Mouse (Mus musculus) midbrain, postnatal 0 days (tissue): ENCODE measurements around the gene Sept11. TPM values are rescaled to one million over a fixed set of nuclear protein-coding genes. Genes with fewer than 3 reads are reported as not detected.

ENCODE experiments used
- ATAC-seq: fragments of 200-750 bp; cut with Nextera tagmentation; 2 replicates; pipeline ENCODE4 v1.8.0; 2017; ENCODE audit warnings: moderate number of reproducible peaks, mild to moderate bottlenecking, moderate TSS enrichment, moderate library complexity; ENCODE audit not compliant: low FRiP score
- DNase-seq: peaks from one replicate; pipeline ENCODE4 v3.0.0-alpha.2; 2015; ENCODE audit warnings: low spot score
- H3K27ac ChIP-seq: fragments of 300-500 bp; sonication (generic); 2 replicates; pipeline ENCODE4 v1.5.1; 2014; ENCODE audit warnings: low read depth, mild to moderate bottlenecking, low read length, mixed read lengths
- H3K27me3 ChIP-seq: fragments of 300-500 bp; sonication (generic); 2 replicates; pipeline ENCODE4 v1.6.1; 2014; ENCODE audit warnings: low read length, control low read depth, mixed read lengths; ENCODE audit not compliant: insufficient read depth
- H3K36me3 ChIP-seq: fragments of 300-500 bp; sonication (generic); 2 replicates; pipeline ENCODE4 v1.6.1; 2014; ENCODE audit warnings: low read length, control low read depth, mixed read lengths; ENCODE audit not compliant: insufficient read depth
- H3K4me1 ChIP-seq: fragments of 300-500 bp; sonication (generic); 2 replicates; pipeline ENCODE4 v1.6.1; 2014; ENCODE audit warnings: mild to moderate bottlenecking, control low read depth, antibody characterized with exemption, low read length, mixed read lengths; ENCODE audit not compliant: insufficient read depth
- H3K4me2 ChIP-seq: fragments of 300-500 bp; sonication (generic); 2 replicates; pipeline ENCODE4 v1.6.1; 2014; ENCODE audit warnings: low read depth, mild to moderate bottlenecking, low read length, mixed read lengths; ENCODE audit not compliant: poor library complexity, severe bottlenecking
- H3K4me3 ChIP-seq: fragments of 300-500 bp; sonication (generic); 2 replicates; pipeline ENCODE4 v1.5.1; 2014; ENCODE audit warnings: low read depth, mild to moderate bottlenecking, low read length, moderate library complexity
- H3K9ac ChIP-seq: fragments of 300-500 bp; sonication (generic); replicated peaks from 2 replicates; pipeline ENCODE4 v1.6.1; 2014; ENCODE audit warnings: mild to moderate bottlenecking, low read length, moderate library complexity, mixed read lengths; ENCODE audit not compliant: poor library complexity, severe bottlenecking
- H3K9me3 ChIP-seq: fragments of 300-500 bp; sonication (generic); 2 replicates; pipeline ENCODE4 v1.6.1; 2016; ENCODE audit warnings: low read length, control low read depth
- CTCF ChIP-seq: IDR thresholded peaks from 2 replicates; pipeline ENCODE4 v1.5.1; 2016; ENCODE audit warnings: antibody characterized with exemption, mild to moderate bottlenecking
- WGBS: fragments of 180-500 bp; shearing (Covaris S2); extraction: QIAGEN DNeasy Blood & Tissue Kit; methylation state at CpG from one replicate; pipeline ENCODE4 v1.1.7; 2014; 5-methylcytosine and 5-hydroxymethylcytosine counted together
- polyA plus RNA-seq: library from polyadenylated mRNA; unstranded; fragments of >200 nt; fragmentation: Nextera tagmentation; extraction: Ambion mirVana; gene quantifications from 2 replicates; pipeline ENCODE4 v1.2.1, GENCODE M21; 2015
- total RNA-seq: library from RNA; depleted of rRNA; stranded (reverse); fragments of >200 nt; gene quantifications from 2 replicates; pipeline ENCODE4 v1.2.3, GENCODE M21; 2014

The Sept11 gene
- total and polyA plus RNA-seq, 2 experiments from 2014 or later, result 95.9 to 96.0 TPM

DNA sequence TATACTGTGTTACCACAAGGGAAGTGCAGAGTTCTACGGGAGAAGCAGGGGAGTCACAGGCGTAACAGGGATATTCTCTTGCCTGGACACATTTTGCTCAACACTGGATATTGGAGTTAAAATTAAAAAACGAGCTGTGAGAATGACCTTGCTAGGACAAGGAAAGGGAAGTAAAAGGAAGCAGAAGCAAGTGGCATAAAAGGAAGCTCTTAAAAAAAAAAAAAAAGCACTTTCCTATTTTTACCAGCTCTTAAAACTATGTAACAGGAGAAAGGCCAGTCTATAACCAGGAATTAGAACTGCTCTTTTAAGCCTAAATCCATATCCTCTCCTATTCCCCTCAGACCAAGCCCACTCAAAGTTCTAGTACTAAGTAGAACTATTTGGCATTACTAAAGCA, 105.0 kb downstream of the Sept11 start:
- H3K4me3 ChIP-seq, result no peak overlapping the region
- ATAC-seq, result no peak
- H3K4me1 ChIP-seq, result 0 out of 2 replicates have a peak, but pooled peaks cover 2% of the 10 kb centered on the region
- H3K27me3 ChIP-seq, result no peaks in the 10 kb centered on the region
- no peaks in the 10 kb centered on the region for H3K9me3 ChIP-seq
- WGBS, result 86% methylated on average over 3 of the region's 3 CpGs
- TF ChIP-seq CTCF, result no peak
- H3K4me2 ChIP-seq, result no peak overlapping the region
- H3K27ac ChIP-seq, result no peak overlapping the region
- H3K36me3 ChIP-seq, result peaks cover 20% of the 10 kb centered on the region; the same call in 1 of the 2 replicates
- H3K9ac ChIP-seq, result no peak overlapping the region
- no peak for DNase-seq

DNA sequence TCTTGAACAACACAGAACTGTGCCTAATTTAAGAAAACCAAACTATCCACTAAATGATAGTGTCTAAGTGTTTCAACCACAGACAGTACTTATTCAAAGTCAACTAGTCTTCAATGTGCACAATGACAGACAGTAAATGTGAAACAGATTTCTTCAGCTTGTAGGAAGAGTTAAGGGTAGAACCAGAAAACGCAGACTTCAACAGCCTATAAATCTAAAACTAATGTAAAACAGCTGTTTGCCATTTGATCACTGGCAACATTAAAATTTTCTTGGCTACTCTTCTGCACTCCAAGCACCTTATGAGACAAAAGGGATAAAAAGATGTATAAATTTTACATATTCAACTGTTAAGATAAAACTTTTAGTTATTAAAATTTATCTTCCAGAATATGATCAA, 107.9 kb downstream of the Sept11 start:
- no peak for TF ChIP-seq CTCF
- H3K4me2 ChIP-seq, result no peak overlapping the region
- no peak overlapping the region for H3K4me3 ChIP-seq
- no peak overlapping the region for H3K9ac ChIP-seq
- no peaks in the 10 kb centered on the region for H3K9me3 ChIP-seq
- H3K36me3 ChIP-seq, result peaks cover 20% of the 10 kb centered on the region; the same call in 1 of the 2 replicates
- WGBS, result 95% methylated on average over 1 of the region's 1 CpGs
- DNase-seq, result no peak
- no peaks in the 10 kb centered on the region for H3K27me3 ChIP-seq
- H3K27ac ChIP-seq, result no peak overlapping the region
- ATAC-seq, result no peak
- peaks cover 10% of the 10 kb centered on the region; the same call in 1 of the 2 replicates for H3K4me1 ChIP-seq

GRCm38 (mm10) chr5:93205371-93206108, 112.3 kb downstream of the Sept11 start:
- peak overlapping the region; percentile 73 for H3K4me2 ChIP-seq
- H3K36me3 ChIP-seq, result peaks cover 11% of the 10 kb centered on the region; the same call in 1 of the 2 replicates
- H3K27me3 ChIP-seq, result no peaks in the 10 kb centered on the region
- H3K9ac ChIP-seq, result peak overlapping the region; percentile 80
- DNase-seq (peak; percentile 45), ATAC-seq (peak; percentile 71)
- under 1% methylated on average over 41 of the region's 63 CpGs for WGBS
- peak overlapping the region; percentile 83 for H3K4me3 ChIP-seq
- peak overlapping the region; percentile 68; the same call in 1 of the 2 replicates for H3K27ac ChIP-seq
- no peak for TF ChIP-seq CTCF
- peaks cover 10% of the 10 kb centered on the region; the same call in 1 of the 2 replicates for H3K4me1 ChIP-seq
- H3K9me3 ChIP-seq, result no peaks in the 10 kb centered on the region

DNA sequence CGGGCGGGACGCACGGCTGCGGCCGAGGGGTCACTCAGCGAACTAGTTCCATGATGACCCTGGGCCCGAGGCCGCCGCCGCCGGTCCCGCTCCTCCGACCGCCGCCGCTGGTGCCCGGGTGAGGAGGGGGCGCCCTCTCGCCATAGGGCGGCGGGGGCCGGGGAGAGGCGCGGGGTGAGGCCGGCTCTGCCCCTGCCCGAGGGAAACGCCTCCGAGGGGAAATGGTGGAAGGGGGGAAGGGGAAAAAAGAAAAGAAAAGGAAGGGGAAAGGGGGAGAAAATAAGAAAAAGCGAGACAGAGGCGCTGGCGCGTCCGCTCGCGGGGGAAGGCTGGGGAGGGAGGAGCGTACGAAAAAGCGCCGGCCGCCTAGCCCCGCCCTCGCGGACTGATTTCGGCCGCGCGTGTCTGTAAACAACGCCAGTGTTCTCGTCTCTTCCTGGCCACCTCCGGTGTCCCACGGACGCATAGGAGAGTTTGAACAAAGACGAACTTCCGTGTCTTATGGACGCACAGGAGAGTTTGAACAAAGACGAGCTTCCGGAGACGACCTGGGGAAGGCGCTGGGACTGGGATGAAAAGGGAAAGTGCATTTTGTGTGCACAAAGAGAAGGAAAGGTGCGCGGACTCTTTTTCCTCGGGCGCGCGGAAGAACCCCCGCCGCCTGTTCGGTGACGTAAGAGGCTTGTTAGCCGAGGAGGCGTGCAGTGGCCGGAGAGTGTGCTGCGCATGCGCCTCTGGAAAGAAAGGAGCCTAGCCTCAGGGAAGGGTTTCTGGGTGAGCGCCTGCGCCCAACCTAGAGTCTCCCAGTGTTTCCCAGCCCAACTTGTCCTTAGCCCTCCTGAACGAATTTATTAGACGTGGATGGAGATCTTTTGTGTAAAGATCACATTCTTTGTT, 113.1 kb downstream of the Sept11 start, which contains the start of the genes Ccni and 2010109A12Rik:
Gene Ccni (minus strand): TSS at position 387 of the 897 bp plus-strand sequence.
Gene 2010109A12Rik (plus strand): TSS at position 410 of the 897 bp plus-strand sequence.
- Histone ChIP-seq H3K4me3 (peak within 1 kb of the TSS; percentile 83), H3K9ac (peak within 1 kb of the TSS; percentile 80), H3K4me2 (peak within 1 kb of the TSS; percentile 73), H3K27ac (peak within 1 kb of the TSS; percentile 80), H3K4me1 (peaks cover 10% of the 10 kb centered on the region; the same call in 1 of the 2 replicates), H3K36me3 (peaks cover 7% of the 10 kb centered on the region; the same call in 1 of the 2 replicates), H3K9me3 (no peaks in the 10 kb centered on the region), H3K27me3 (no peaks in the 10 kb centered on the region)
- peak; percentile 98 for DNase-seq
- ATAC-seq, result peak; percentile 97
- under 1% methylated on average over 68 of the region's 79 CpGs for WGBS
- no peak for TF ChIP-seq CTCF

DNA sequence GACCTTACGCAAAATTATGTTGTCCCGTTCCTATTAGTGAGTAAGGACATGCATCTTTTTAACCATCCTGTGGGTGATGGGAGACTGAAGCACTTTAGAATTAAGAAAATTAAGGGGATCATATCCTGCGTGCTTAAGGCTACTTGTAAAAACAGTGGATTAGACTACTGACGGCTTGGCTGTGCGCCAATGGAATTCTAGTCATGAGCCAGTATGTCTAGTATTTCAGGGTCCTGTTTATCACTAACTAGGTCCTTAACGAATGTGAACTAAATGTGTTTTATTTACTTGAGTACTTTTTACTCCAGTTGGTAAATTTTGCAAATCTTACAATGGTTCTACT, 113.7 kb downstream of the Sept11 start:
- H3K36me3 ChIP-seq, result peaks cover 1% of the 10 kb centered on the region; the same call in 1 of the 2 replicates
- H3K27ac ChIP-seq, result peak overlapping the region; percentile 80; the same call in 1 of the 2 replicates
- peak overlapping the region; percentile 58 for H3K4me2 ChIP-seq
- TF ChIP-seq CTCF, result no peak
- H3K4me1 ChIP-seq, result peaks cover 10% of the 10 kb centered on the region; the same call in 1 of the 2 replicates
- H3K9me3 ChIP-seq, result no peaks in the 10 kb centered on the region
- peak overlapping the region; percentile 60 for H3K9ac ChIP-seq
- DNase-seq (no peak), ATAC-seq (peak; percentile 14; the same call in 1 of the 2 replicates)
- H3K27me3 ChIP-seq, result no peaks in the 10 kb centered on the region
- H3K4me3 ChIP-seq, result peak overlapping the region; percentile 83
- 3% methylated on average over 6 of the region's 6 CpGs for WGBS
